Mouse (Mus musculus): ENCODE results near the gene Tm7sf3. TPM values are rescaled to one million over a fixed set of nuclear protein-coding genes. Genes with fewer than 3 reads are reported as not detected.
"Not testable (repeated sequence)": the region's sequence is repeated elsewhere in the genome, so short reads cannot be mapped to it uniquely, and the experiment has no call there.

The Tm7sf3 gene
- polyA plus RNA-seq, 1 experiment, result 22.9 TPM

DNA sequence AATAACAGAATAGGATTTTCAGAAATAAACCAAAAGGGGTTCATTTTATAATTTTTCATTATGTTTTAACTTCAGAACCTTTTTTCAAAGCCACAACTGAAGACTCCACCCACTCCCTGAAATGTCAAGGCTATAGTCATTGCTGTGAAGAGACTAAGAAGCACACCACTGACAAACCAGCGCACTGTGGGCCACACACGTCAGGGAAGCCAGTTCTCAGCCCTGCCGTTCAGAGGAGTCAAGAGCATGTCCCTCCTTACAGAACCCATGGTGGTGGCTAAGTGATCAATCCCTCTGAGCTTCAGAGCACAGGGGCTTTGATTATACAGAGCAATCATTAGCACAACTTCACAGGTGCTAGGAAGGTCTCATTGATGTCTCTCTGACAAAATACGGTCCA, 40.0 kb downstream of the Tm7sf3 start:
- TF ChIP-seq POLR2A (IDR thresholded peaks at IDR 0.05; ENCODE audit: extremely low read depth, insufficient read depth, low read length) (no peak), CTCF (IDR thresholded peaks at IDR 0.05; ENCODE audit: extremely low read depth, insufficient read depth, low read length) (no peak)
- Histone ChIP-seq H3K4me3 (ENCODE audit: insufficient read depth, low read length) (no peak overlapping the region), H3K27ac (ENCODE audit: insufficient read depth, low read length) (no peak overlapping the region), H3K4me1 (ENCODE audit: control insufficient read depth, insufficient read depth, low read length) (no peaks in the 10 kb centered on the region)

DNA sequence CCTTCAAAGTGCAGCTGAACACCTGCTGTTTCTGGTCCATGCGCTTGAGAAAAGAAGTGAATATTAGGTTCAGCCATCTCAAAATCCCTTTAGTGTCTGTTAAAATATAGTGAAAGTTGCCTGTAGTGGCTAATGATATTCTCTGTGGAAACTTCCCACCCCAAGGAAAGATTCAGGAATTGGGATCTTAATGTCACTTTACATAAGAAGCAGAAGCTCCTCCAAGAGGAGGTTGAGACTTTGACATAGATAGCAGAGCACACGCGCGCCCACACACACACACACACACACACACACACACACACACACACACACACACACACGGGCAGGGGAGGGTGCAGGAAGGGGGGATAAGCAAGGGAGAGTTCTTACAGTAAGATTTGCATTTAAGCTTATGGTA, 57.5 kb downstream of the Tm7sf3 start:
- Histone ChIP-seq H3K4me1 (ENCODE audit: control insufficient read depth, insufficient read depth, low read length) (peaks cover 11% of the 10 kb centered on the region), H3K27ac (ENCODE audit: insufficient read depth, low read length) (peak overlapping the region; percentile 45)
- TF ChIP-seq POLR2A (IDR thresholded peaks at IDR 0.05; ENCODE audit: extremely low read depth, insufficient read depth, low read length) (no peak), CTCF (IDR thresholded peaks at IDR 0.05; ENCODE audit: extremely low read depth, insufficient read depth, low read length) (no peak)

DNA sequence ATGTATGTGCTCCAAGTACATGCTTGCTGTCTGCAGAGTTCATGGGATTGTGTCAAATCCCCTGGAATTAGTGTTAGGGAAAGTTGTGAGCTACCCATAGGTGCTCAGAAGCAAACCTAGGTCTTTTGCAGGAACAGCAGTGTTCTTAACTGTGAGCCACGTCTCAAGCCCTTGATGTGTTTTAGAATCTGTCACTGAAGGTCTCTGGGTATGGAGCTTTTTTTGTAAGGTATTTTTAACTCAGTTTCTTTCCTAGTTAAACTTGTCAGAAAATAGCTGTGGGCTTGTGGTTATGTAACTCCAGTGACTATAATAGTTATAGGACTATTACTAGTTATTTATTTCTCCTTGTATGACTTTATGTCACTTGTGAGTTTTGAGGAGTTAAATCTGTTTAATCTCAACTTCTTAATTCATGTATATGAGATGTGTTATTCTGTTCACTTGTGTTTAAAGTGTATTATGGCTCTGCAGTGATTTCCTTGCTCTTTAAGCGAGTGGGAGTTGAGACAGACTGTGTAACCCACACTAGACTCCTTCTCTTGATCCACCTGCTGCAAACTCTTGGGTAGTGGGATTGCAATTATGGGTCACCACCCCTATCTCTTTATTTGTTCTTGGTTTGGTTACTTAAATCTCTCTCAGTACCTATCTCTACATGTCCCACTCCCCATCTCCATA, 59.1 kb downstream of the Tm7sf3 start:
- TF ChIP-seq CTCF (IDR thresholded peaks at IDR 0.05; ENCODE audit: extremely low read depth, insufficient read depth, low read length), result no peak
- Histone ChIP-seq H3K4me3 (ENCODE audit: insufficient read depth, low read length) (no peak overlapping the region), H3K27ac (ENCODE audit: insufficient read depth, low read length) (peak overlapping the region; percentile 29; the same call in 1 of the 2 replicates), H3K4me1 (ENCODE audit: control insufficient read depth, insufficient read depth, low read length) (peaks cover 11% of the 10 kb centered on the region)

More for the DNA sequence above, 57.5 kb downstream of the Tm7sf3 start:
- H3K4me3 ChIP-seq (ENCODE audit: insufficient read depth, low read length), result no peak overlapping the region

DNA sequence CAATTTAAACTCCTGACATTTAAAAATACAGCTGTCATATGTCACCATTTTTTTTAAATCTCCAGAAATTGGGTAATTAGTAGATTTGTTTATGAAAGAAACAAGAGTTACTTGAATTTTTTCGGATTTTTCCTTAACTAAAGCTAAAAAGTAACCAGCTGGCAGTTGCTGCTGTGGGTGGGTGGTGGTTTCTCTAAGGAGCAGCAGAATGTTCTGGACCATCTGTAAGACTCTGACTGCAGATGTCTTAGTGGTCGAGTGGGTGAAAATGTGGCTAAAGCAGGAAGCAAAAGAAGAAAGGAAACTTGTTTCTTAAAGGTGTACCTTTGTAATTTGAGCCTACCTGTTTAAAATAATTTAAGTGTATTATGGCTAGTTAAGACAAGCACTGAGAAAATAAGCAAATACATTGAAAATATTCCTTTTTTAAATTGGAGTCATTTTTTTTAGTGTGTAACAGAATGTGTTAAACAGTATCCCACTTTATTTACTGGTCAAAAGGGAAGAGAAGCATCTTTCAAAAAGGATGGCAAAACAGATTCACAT, 62.2 kb downstream of the Tm7sf3 start:
- TF ChIP-seq CTCF (IDR thresholded peaks at IDR 0.05; ENCODE audit: extremely low read depth, insufficient read depth, low read length) (no peak), POLR2A (IDR thresholded peaks at IDR 0.05; ENCODE audit: extremely low read depth, insufficient read depth, low read length) (no peak)
- H3K4me1 ChIP-seq (ENCODE audit: control insufficient read depth, insufficient read depth, low read length), result peaks cover 14% of the 10 kb centered on the region
- H3K27ac ChIP-seq (ENCODE audit: insufficient read depth, low read length), result no peak overlapping the region
- peak overlapping the region; percentile 26; the same call in 1 of the 2 replicates for H3K4me3 ChIP-seq (ENCODE audit: insufficient read depth, low read length)

DNA sequence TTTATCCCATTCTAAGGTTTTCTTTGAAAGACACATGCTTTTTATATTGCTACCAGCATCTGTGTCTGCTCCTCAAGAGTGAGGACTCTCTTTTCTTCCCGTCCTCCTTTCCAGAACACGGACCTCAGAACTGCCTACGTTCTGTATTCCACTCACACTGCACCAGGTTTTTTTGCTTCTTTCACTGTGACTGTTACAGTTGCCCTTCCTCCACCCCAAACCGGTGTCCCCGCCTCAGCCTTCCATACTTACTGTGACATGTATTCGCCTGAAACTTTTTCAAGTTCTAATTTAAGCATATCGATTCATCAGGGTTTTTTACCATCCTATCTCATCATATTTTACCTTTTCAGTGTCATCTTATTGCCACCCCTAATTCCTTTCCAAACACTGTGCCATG, 64.0 kb downstream of the Tm7sf3 start:
- Histone ChIP-seq H3K4me3 (ENCODE audit: insufficient read depth, low read length) (peak overlapping the region; percentile 83), H3K27ac (ENCODE audit: insufficient read depth, low read length) (peak overlapping the region; percentile 94), H3K4me1 (ENCODE audit: control insufficient read depth, insufficient read depth, low read length) (peaks cover 6% of the 10 kb centered on the region)
- TF ChIP-seq CTCF (IDR thresholded peaks at IDR 0.05; ENCODE audit: extremely low read depth, insufficient read depth, low read length), result no peak
- no peak for TF ChIP-seq POLR2A (IDR thresholded peaks at IDR 0.05; ENCODE audit: extremely low read depth, insufficient read depth, low read length)

DNA sequence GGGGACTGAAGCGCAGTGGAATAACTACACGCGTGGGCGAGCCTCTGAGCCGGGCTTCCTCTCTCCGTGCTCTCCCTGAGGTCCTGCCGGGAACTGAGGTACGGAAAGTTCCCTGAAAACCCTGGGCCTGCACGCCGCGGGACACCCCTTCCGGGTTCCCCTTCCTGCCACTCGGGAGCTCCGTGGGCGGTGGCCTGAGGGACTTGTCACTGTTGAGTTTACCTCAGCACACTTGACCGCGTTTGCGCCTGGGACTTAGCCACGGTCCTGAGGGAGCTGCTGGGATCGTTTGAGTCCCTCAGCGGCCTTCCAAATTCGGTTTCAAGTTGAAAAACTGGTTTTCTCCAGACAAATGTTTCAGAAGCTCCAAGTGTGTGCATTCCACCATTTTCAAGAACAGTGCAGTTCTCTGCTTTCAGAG, 64.5 kb downstream of the Tm7sf3 start:
- Histone ChIP-seq H3K4me1 (ENCODE audit: control insufficient read depth, insufficient read depth, low read length) (peaks cover 6% of the 10 kb centered on the region), H3K4me3 (ENCODE audit: insufficient read depth, low read length) (peak overlapping the region; percentile 83), H3K27ac (ENCODE audit: insufficient read depth, low read length) (peak overlapping the region; percentile 94)
- TF ChIP-seq POLR2A (IDR thresholded peaks at IDR 0.05; ENCODE audit: extremely low read depth, insufficient read depth, low read length), result no peak
- TF ChIP-seq CTCF (IDR thresholded peaks at IDR 0.05; ENCODE audit: extremely low read depth, insufficient read depth, low read length), result no peak

DNA sequence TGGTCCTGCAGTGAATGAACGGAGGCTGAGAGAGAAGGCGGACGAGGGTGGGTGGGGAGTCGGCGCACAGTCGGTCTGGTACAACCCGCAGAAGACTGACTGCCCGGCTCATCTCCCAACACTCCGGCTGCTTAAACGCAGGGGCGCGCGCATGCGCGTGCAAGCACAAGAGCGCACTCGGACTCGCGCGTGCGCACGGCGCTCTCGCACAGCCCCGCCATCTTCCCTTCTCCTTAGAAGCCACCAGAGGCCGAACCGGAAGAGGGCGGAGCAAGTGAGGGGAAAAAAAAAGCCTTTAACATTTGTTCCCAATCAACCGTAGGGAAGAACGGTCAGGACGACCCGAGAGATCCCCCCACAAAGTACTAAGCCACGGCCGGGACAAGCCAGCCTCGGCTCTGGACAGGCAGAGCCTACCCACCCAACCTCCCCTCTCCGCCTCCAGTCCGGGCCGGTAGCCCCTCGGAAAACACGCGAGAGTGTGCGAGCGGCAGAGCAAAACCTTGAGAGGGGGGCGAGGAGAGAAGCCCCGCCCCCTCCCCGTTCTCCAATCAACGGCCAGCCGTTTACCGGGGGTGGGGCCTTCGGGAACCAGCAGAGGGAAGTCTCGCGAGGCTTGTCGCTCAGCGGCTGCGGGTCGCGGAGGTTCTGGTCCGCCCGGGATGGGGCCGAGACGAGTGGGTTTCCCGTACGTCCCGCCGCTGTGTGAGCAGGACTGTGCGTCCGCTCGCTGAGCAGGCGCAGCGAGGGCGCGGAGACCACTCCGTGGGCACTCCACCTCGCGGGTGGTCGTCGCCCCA, 65.1 kb downstream of the Tm7sf3 start, which contains the start of gene Ints13:
TSS of gene Ints13 (minus strand) at position 526 of the 800 bp plus-strand sequence.
- Histone ChIP-seq H3K27ac (ENCODE audit: insufficient read depth, low read length) (peak within 1 kb of the TSS; percentile 94), H3K4me1 (ENCODE audit: control insufficient read depth, insufficient read depth, low read length) (peaks cover 5% of the 10 kb centered on the region), H3K4me3 (ENCODE audit: insufficient read depth, low read length) (peak within 1 kb of the TSS; percentile 83)
- TF ChIP-seq CTCF (IDR thresholded peaks at IDR 0.05; ENCODE audit: extremely low read depth, insufficient read depth, low read length) (no peak), POLR2A (IDR thresholded peaks at IDR 0.05; ENCODE audit: extremely low read depth, insufficient read depth, low read length) (peak; percentile 88)

DNA sequence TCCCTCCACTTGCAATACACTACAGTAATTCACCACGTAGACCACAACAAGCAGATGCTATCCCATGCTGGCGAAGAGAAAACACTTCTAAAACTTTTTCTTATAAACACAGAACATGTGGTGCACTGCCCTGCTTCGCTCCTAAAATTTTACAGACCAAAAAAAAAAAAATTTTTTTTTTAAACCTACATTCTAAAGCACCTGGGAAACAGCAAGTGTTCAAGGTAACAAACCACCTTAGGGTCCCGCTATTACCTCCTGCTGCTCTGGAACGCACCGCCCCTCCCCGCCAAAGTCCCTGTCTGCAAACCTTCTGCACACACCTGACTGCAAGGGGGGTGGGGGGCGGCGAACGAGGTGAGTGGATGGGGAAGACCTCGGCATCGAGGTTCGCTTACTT, 65.7 kb downstream of the Tm7sf3 start, which contains the start of gene Fgfr1op2:
TSS of gene Fgfr1op2 (plus strand) at position 301 of the 400 bp plus-strand sequence.
- TF ChIP-seq POLR2A (IDR thresholded peaks at IDR 0.05; ENCODE audit: extremely low read depth, insufficient read depth, low read length) (no peak), CTCF (IDR thresholded peaks at IDR 0.05; ENCODE audit: extremely low read depth, insufficient read depth, low read length) (no peak)

DNA sequence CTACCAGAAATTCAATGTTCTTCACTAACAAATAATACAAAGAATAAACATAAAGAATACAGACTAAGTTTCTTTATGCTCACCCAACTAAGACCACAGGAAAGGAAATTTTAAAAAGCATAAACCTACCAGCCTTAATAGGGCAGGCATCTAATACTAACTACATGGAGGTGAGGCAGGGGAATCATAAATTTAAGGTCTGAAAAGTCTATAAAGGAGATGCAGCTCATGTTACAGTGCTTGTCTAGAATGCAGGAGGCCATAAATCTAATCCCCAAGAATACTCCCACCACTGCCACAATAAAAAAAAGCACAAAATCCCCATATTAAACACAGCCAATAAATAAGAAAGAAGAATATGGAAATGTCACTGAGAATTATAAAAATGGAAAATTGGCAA, 70.6 kb downstream of the Tm7sf3 start:
- Histone ChIP-seq H3K4me3 (ENCODE audit: insufficient read depth, low read length) (no peak overlapping the region), H3K27ac (ENCODE audit: insufficient read depth, low read length) (no peak overlapping the region), H3K4me1 (ENCODE audit: control insufficient read depth, insufficient read depth, low read length) (peaks cover 3% of the 10 kb centered on the region; the same call in 1 of the 2 replicates)
- TF ChIP-seq POLR2A (IDR thresholded peaks at IDR 0.05; ENCODE audit: extremely low read depth, insufficient read depth, low read length), result no peak
- no peak for TF ChIP-seq CTCF (IDR thresholded peaks at IDR 0.05; ENCODE audit: extremely low read depth, insufficient read depth, low read length)

More for the DNA sequence above, 65.7 kb downstream of the Tm7sf3 start, which contains the start of gene Fgfr1op2:
- H3K4me3 ChIP-seq (ENCODE audit: insufficient read depth, low read length), result peak within 1 kb of the TSS; percentile 83
- peaks cover 3% of the 10 kb centered on the region; the same call in 1 of the 2 replicates for H3K4me1 ChIP-seq (ENCODE audit: control insufficient read depth, insufficient read depth, low read length)
- H3K27ac ChIP-seq (ENCODE audit: insufficient read depth, low read length), result peak within 1 kb of the TSS; percentile 94

DNA sequence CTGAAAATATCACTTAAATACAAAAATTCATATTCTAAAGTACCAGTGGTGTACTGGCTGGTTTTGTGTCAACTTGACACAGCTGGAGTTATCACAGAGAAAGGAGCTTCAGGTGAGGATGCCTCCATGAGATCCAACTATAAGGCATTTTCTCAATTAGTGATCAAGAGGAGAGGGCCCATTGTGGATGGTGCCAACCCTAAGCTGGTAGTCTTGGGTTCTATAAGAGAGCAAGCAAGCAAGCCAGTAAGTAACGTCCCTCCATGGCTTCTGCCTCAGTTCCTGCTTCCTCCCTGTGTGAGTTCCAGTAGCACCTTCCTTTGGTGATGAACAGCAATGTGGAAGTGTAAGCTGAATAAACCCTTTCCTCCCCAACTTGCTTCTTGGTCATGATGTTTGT, 80.2 kb downstream of the Tm7sf3 start:
- H3K27ac ChIP-seq (ENCODE audit: insufficient read depth, low read length); H3K4me3 ChIP-seq (ENCODE audit: insufficient read depth, low read length); H3K4me1 ChIP-seq (ENCODE audit: control insufficient read depth, insufficient read depth, low read length): not testable (repeated sequence)
